Mouse (Mus musculus) ES-Bruce4 (cell line): ENCODE data around the gene Pnpla8. TPM values are rescaled to one million over a fixed set of nuclear protein-coding genes. Genes with fewer than 3 reads are reported as not detected.

ENCODE experiments used
- H3K27ac ChIP-seq: 2 replicates; pipeline ENCODE4 v1.5.1; 2012; ENCODE audit warnings: low read length, inconsistent platforms; ENCODE audit not compliant: insufficient read depth
- H3K27me3 ChIP-seq: 2 replicates; pipeline ENCODE4 v1.6.1; 2012; ENCODE audit warnings: mild to moderate bottlenecking, low read length, inconsistent platforms; ENCODE audit not compliant: control insufficient read depth, poor library complexity, insufficient read depth, severe bottlenecking
- H3K36me3 ChIP-seq: 2 replicates; pipeline ENCODE4 v1.6.1; 2012; ENCODE audit warnings: inconsistent platforms, mild to moderate bottlenecking, low read length, moderate library complexity; ENCODE audit not compliant: control insufficient read depth, poor library complexity, insufficient read depth, severe bottlenecking
- H3K4me1 ChIP-seq: one replicate; pipeline ENCODE4 v1.8.1; 2011; ENCODE audit warnings: low read length; ENCODE audit not compliant: control insufficient read depth, insufficient read depth
- H3K4me3 ChIP-seq: 2 replicates; pipeline ENCODE4 v1.5.1; 2011; ENCODE audit warnings: low read depth, mild to moderate bottlenecking, low read length
- H3K9ac ChIP-seq: 2 replicates; pipeline ENCODE4 v1.6.1; 2012; ENCODE audit warnings: low read depth, mild to moderate bottlenecking, inconsistent platforms; ENCODE audit not compliant: poor library complexity, severe bottlenecking
- H3K9me3 ChIP-seq: replicated peaks from 2 replicates; pipeline ENCODE4 v1.6.1; 2012; ENCODE audit warnings: mild to moderate bottlenecking, low read length, inconsistent platforms; ENCODE audit not compliant: control insufficient read depth, poor library complexity, insufficient read depth, severe bottlenecking
- CTCF ChIP-seq: IDR thresholded peaks from one replicate; pipeline ENCODE4 v1.8.1; 2011; ENCODE audit warnings: low read depth, low read length
- EP300 ChIP-seq: IDR thresholded peaks from 2 replicates; pipeline ENCODE4 v1.6.1; 2011; ENCODE audit warnings: low read depth, low read length; ENCODE audit not compliant: insufficient read depth
- POLR2A ChIP-seq: IDR thresholded peaks from one replicate; pipeline ENCODE4 v1.8.1; 2011; ENCODE audit warnings: low read length; ENCODE audit not compliant: insufficient read depth
- polyA plus RNA-seq: library from polyadenylated mRNA; stranded (reverse); fragments of >200 nt; gene quantifications from 2 replicates; pipeline ENCODE4 v1.2.4, GENCODE M21; 2011; ENCODE audit warnings: low read depth; ENCODE audit not compliant: missing spikeins, insufficient read depth, insufficient read length

Gene Pnpla8
- polyA plus RNA-seq, 1 experiment: 69.5 TPM

- Histone ChIP-seq H3K9me3 (no peaks in the 10 kb centered on the region), H3K4me3 (peak overlapping the region; percentile 83), H3K36me3 (no peaks in the 10 kb centered on the region), H3K4me1 (no peaks in the 10 kb centered on the region), H3K27me3 (no peaks in the 10 kb centered on the region), H3K9ac (peak overlapping the region; percentile 24; the same call in 1 of the 2 replicates), H3K27ac (no peak overlapping the region)
- peak; percentile 16 for TF ChIP-seq CTCF
- TF ChIP-seq POLR2A: no peak
- TF ChIP-seq EP300: no peak
Measured at GRCm38 (mm10) chr12:44330216-44330719, 109.1 kb downstream of the Pnpla8 start.

GRCm38 (mm10) chr12:44337136-44337640 is 116.0 kb downstream of the Pnpla8 start:
- Histone ChIP-seq H3K36me3 (no peaks in the 10 kb centered on the region), H3K9me3 (no peaks in the 10 kb centered on the region), H3K4me3 (no peak overlapping the region), H3K27me3 (no peaks in the 10 kb centered on the region; the same call in 1 of the 2 replicates), H3K4me1 (peaks cover 2% of the 10 kb centered on the region), H3K27ac (no peak overlapping the region), H3K9ac (no peak overlapping the region)
- TF ChIP-seq CTCF: no peak

- no peak overlapping the region for H3K27ac ChIP-seq
- no peaks in the 10 kb centered on the region for H3K9me3 ChIP-seq
- no peak for TF ChIP-seq POLR2A
- no peak for TF ChIP-seq EP300
- TF ChIP-seq CTCF: no peak
Measured at GRCm38 (mm10) chr12:44338195-44338622, 117.0 kb downstream of the Pnpla8 start.

GRCm38 (mm10) chr12:44344075-44344474 is 122.9 kb downstream of the Pnpla8 start:
- no peak overlapping the region for H3K9ac ChIP-seq
- H3K4me3 ChIP-seq: no peak overlapping the region

More at GRCm38 (mm10) chr12:44338195-44338622, 117.0 kb downstream of the Pnpla8 start:
- H3K9ac ChIP-seq: no peak overlapping the region
- no peaks in the 10 kb centered on the region for H3K36me3 ChIP-seq
- H3K4me1 ChIP-seq: peaks cover 2% of the 10 kb centered on the region
- no peak overlapping the region for H3K4me3 ChIP-seq
- no peaks in the 10 kb centered on the region; the same call in 1 of the 2 replicates for H3K27me3 ChIP-seq

GRCm38 (mm10) chr12:44345251-44345650 is 124.1 kb downstream of the Pnpla8 start:
- Histone ChIP-seq H3K4me1 (peaks cover 1% of the 10 kb centered on the region), H3K9ac (no peak overlapping the region), H3K36me3 (no peaks in the 10 kb centered on the region), H3K27me3 (no peaks in the 10 kb centered on the region), H3K4me3 (no peak overlapping the region), H3K9me3 (no peaks in the 10 kb centered on the region), H3K27ac (no peak overlapping the region)
- TF ChIP-seq POLR2A (no peak), CTCF (no peak), EP300 (no peak)

More at GRCm38 (mm10) chr12:44344075-44344474, 122.9 kb downstream of the Pnpla8 start:
- TF ChIP-seq CTCF (no peak), POLR2A (no peak), EP300 (no peak)
- H3K27me3 ChIP-seq: no peaks in the 10 kb centered on the region
- no peak overlapping the region for H3K27ac ChIP-seq
- H3K4me1 ChIP-seq: peaks cover 1% of the 10 kb centered on the region
- no peaks in the 10 kb centered on the region for H3K36me3 ChIP-seq
- no peaks in the 10 kb centered on the region for H3K9me3 ChIP-seq

GRCm38 (mm10) chr12:44346143-44346542 is 125.0 kb downstream of the Pnpla8 start:
- H3K9me3 ChIP-seq: no peaks in the 10 kb centered on the region
- H3K27me3 ChIP-seq: no peaks in the 10 kb centered on the region
- TF ChIP-seq POLR2A (no peak), CTCF (no peak), EP300 (no peak)
- H3K9ac ChIP-seq: no peak overlapping the region
- H3K4me3 ChIP-seq: no peak overlapping the region
- no peak overlapping the region for H3K27ac ChIP-seq
- H3K36me3 ChIP-seq: no peaks in the 10 kb centered on the region
- H3K4me1 ChIP-seq: peaks cover 1% of the 10 kb centered on the region
